Comparison of ENCODE assay signal across 8 mouse cellular contexts in genomic region chr3:84952135-84952534, GRCm38 (mm10).
DNase-seq lines count a peak whose midpoint lies in the region; ATAC-seq lines count a peak whose summit lies in the region.

No protein-coding gene starts in this region.

- no peaks in the 10 kb centered on the region for H3K27me3 ChIP-seq in forebrain, embryonic 13.5 days

- H3K36me3 ChIP-seq in forebrain, embryonic 13.5 days (ENCODE audit: poor library complexity, severe bottlenecking): no peaks in the 10 kb centered on the region

- peak overlapping the region; percentile 93 for H3K27ac ChIP-seq in forebrain, embryonic 13.5 days

- peak overlapping the region; percentile 60 for H3K4me3 ChIP-seq in forebrain, embryonic 13.5 days

- intact Hi-C loops in heart, postnatal 25 days (cut with DNase I): no loop called here

- 3% methylated on average over 13 of the region's 13 CpGs for WGBS in forebrain, embryonic 13.5 days

- peak; percentile 95 for ATAC-seq in forebrain, embryonic 13.5 days
- ATAC-seq in monocyte, adult 5-6 weeks (replicated peaks; ENCODE audit: insufficient number of reproducible peaks, low FRiP score, low TSS enrichment, poor library complexity, severe bottlenecking): no peak

- peak overlapping the region; percentile 84 for H3K9ac ChIP-seq in forebrain, embryonic 13.5 days

- H3K4me1 ChIP-seq in forebrain, embryonic 13.5 days: peaks cover 14% of the 10 kb centered on the region; the same call in 1 of the 2 replicates

- H3K4me2 ChIP-seq in forebrain, embryonic 13.5 days: peak overlapping the region; percentile 72

- no peaks in the 10 kb centered on the region for H3K9me3 ChIP-seq in forebrain, embryonic 13.5 days (replicated peaks)

- peak; percentile 30 to 46 for DNase-seq in urinary bladder, adult 18-20 months (ENCODE audit: low spot score in 2 of 2)
- DNase-seq in urinary bladder, postnatal 10 days (ENCODE audit: low spot score): no peak
- DNase-seq in heart, postnatal 25 days (ENCODE audit: low spot score): peak; percentile 8
- DNase-seq in layer of hippocampus, adult 11-12 months (ENCODE audit: low spot score): peak; percentile 74
- peak; percentile 23 to 44 for DNase-seq in lung, adult 18-20 months
- DNase-seq in ovary, postnatal 36 days (ENCODE audit: low spot score): peak; percentile 57
